Mouse (Mus musculus) erythroblast, embryonic 14.5 days (primary cell): ENCODE measurements around the gene Efna3.

Source experiments
- GATA1 ChIP-seq: IDR thresholded peaks from 2 replicates; pipeline ENCODE4 v1.6.1; 2012; ENCODE audit warnings: low read length, inconsistent platforms, mixed read lengths
- TAL1 ChIP-seq: IDR thresholded peaks from 3 replicates; pipeline ENCODE4 v1.6.1; 2012; ENCODE audit warnings: low read length, inconsistent platforms, mixed read lengths

DNA sequence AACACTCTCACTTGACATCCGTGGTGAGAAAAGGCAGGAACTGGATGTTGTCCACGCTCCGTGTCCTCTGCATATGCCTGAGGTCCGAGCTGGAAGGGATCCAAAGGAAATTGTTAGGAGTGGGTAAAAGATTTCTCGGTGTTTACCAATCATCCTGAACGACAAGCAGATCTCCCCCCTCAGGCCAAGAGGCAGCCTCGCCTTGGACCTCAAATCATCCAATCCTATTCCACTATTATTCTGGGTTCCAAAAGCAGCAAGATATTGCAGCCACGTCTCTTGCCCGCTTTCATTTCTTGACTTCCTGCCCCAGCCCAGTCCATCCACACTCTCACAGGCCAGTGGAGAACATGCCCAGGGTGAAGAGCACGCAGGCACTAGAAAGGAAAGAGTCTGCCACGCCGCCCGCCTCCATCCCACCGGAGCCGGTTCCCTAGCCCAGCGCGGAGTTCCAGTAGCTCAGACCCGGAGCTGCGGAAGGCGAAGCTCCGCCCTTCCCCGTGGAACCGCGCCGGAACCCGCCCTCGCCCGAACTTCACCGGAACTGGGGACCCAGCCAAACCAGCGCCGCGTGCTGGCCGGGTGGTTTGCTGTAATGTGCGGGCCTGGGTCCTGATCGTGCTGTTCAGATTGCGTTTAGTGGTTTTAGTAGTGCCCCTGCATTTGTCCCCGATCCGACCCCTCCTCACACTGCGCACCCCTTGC lies 52.6 kb downstream of the Efna3 start, which contains the start of gene Slc50a1:
- TF ChIP-seq GATA1 (no peak), TAL1 (no peak)
